Mouse (Mus musculus) G1E (cell line): ENCODE measurements around the gene Cct6b.

Experiments
- CTCF ChIP-seq: IDR thresholded peaks from 2 replicates; pipeline ENCODE4 v1.5.1; 2012; ENCODE audit warnings: low read depth, low read length, inconsistent platforms, mixed read lengths
- GATA1 ChIP-seq: IDR thresholded peaks from 2 replicates; pipeline ENCODE4 v1.6.1; 2012; ENCODE audit warnings: borderline replicate concordance, low read length, inconsistent platforms, mixed read lengths
- TAL1 ChIP-seq: conservative IDR thresholded peaks from 2 replicates; pipeline ENCODE4 v1.6.1; 2012; ENCODE audit warnings: low read depth, low read length, inconsistent platforms, mixed read lengths

DNA sequence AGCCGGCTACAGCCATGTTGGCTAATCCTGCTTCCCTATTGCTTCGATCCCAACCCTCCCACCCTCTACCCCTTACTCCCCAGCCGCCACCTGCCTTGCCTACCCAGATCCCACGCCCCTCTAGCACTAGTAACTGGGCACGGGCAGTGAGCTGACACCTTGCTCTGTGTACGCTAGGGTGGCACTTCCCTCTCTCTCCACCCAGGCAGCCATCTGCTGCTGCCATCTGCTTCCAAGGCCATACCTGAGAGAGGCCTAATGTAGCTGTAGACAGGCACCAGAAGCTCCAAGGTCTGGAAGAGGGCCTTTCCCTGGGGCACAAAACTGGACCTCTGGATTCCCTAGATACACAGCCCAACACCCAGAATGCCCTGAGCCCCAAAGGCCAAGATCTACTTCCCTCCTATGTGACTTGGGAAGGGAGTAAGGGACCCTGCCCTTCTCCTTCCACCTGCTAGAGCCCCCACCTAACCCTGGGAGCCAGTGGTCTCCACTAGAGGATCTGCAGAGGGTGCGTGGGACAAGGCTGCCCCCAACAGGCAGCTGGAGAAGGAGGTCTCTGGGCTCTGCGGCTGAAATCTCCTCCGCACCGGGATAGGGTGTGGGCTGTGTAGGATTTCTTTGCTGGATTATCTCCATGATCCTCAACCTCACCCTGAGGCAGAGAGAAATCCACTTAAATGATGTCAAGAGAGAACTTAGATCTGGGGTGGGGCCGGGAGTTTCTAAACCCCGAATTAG is 80.2 kb downstream of the Cct6b start:
- TF ChIP-seq CTCF (no peak), GATA1 (no peak), TAL1 (no peak)
